Mouse (Mus musculus): Measurements from ENCODE around the gene Tmem72. TPM values are rescaled to one million over a fixed set of nuclear protein-coding genes. Genes with fewer than 3 reads are reported as not detected.

Tmem72 gene
- polyA plus RNA-seq, 1 experiment, result not detected

GRCm38 (mm10) chr6:116651437-116652118 lies 65.1 kb downstream of the Tmem72 start:
- H3K4me3 ChIP-seq (ENCODE audit: low read depth, low read length), result peak overlapping the region; percentile 43
- peaks cover 2% of the 10 kb centered on the region; the same call in 1 of the 2 replicates for H3K4me1 ChIP-seq (ENCODE audit: control insufficient read depth, insufficient read depth, insufficient read length, low read length)
- 79% methylated on average over 20 of the region's 20 CpGs for WGBS

GRCm38 (mm10) chr6:116650406-116650805 lies 66.3 kb downstream of the Tmem72 start, which contains the start of gene Depp1:
Gene Depp1, plus strand, starts transcription at chr6:116650609.
- H3K4me3 ChIP-seq (ENCODE audit: low read depth, low read length), result peak within 1 kb of the TSS; percentile 43
- peaks cover 2% of the 10 kb centered on the region; the same call in 1 of the 2 replicates for H3K4me1 ChIP-seq (ENCODE audit: control insufficient read depth, insufficient read depth, insufficient read length, low read length)
- WGBS, result 7% methylated on average over 6 of the region's 6 CpGs
- H3K27me3 ChIP-seq (ENCODE audit: control insufficient read depth, insufficient read depth, low read length), result no peaks in the 10 kb centered on the region
- peak within 1 kb of the TSS; percentile 13; the same call in 1 of the 2 replicates for H3K27ac ChIP-seq (ENCODE audit: insufficient read depth, low read depth, low read length)
- H3K36me3 ChIP-seq (ENCODE audit: control insufficient read depth, insufficient read depth, low read length), result peaks cover 5% of the 10 kb centered on the region
- TF ChIP-seq CTCF (IDR thresholded peaks at IDR 0.05; ENCODE audit: extremely low read depth, insufficient read length, insufficient replicate concordance, low read depth, low read length) (no peak), POLR2A (IDR thresholded peaks at IDR 0.05; ENCODE audit: low read depth, low read length) (no peak; the same call in 1 of the 2 replicates)

More at GRCm38 (mm10) chr6:116651437-116652118, 65.1 kb downstream of the Tmem72 start:
- Histone ChIP-seq H3K27me3 (ENCODE audit: control insufficient read depth, insufficient read depth, low read length) (no peaks in the 10 kb centered on the region), H3K36me3 (ENCODE audit: control insufficient read depth, insufficient read depth, low read length) (no peaks in the 10 kb centered on the region; the same call in 1 of the 2 replicates), H3K27ac (ENCODE audit: insufficient read depth, low read depth, low read length) (no peak overlapping the region)
- TF ChIP-seq CTCF (IDR thresholded peaks at IDR 0.05; ENCODE audit: extremely low read depth, insufficient read length, insufficient replicate concordance, low read depth, low read length) (no peak), POLR2A (IDR thresholded peaks at IDR 0.05; ENCODE audit: low read depth, low read length) (no peak)

- 74% methylated on average over 7 of the region's 7 CpGs for WGBS
- Histone ChIP-seq H3K27ac (ENCODE audit: insufficient read depth, low read depth, low read length) (no peak overlapping the region), H3K27me3 (ENCODE audit: control insufficient read depth, insufficient read depth, low read length) (no peaks in the 10 kb centered on the region), H3K4me1 (ENCODE audit: control insufficient read depth, insufficient read depth, insufficient read length, low read length) (peaks cover 2% of the 10 kb centered on the region; the same call in 1 of the 2 replicates), H3K4me3 (ENCODE audit: low read depth, low read length) (no peak overlapping the region), H3K36me3 (ENCODE audit: control insufficient read depth, insufficient read depth, low read length) (peaks cover 7% of the 10 kb centered on the region)
- TF ChIP-seq CTCF (IDR thresholded peaks at IDR 0.05; ENCODE audit: extremely low read depth, insufficient read length, insufficient replicate concordance, low read depth, low read length) (no peak), POLR2A (IDR thresholded peaks at IDR 0.05; ENCODE audit: low read depth, low read length) (no peak)
Measured at GRCm38 (mm10) chr6:116649811-116650210, 66.9 kb downstream of the Tmem72 start.

- no peak for TF ChIP-seq CTCF (IDR thresholded peaks at IDR 0.05; ENCODE audit: extremely low read depth, insufficient read length, insufficient replicate concordance, low read depth, low read length)
- TF ChIP-seq POLR2A (IDR thresholded peaks at IDR 0.05; ENCODE audit: low read depth, low read length), result no peak
- 89% methylated on average over 12 of the region's 12 CpGs for WGBS
Measured at GRCm38 (mm10) chr6:116647763-116648162, 69.0 kb downstream of the Tmem72 start.

GRCm38 (mm10) chr6:116644335-116644734 lies 72.4 kb downstream of the Tmem72 start:
- TF ChIP-seq POLR2A (IDR thresholded peaks at IDR 0.05; ENCODE audit: low read depth, low read length) (no peak), CTCF (IDR thresholded peaks at IDR 0.05; ENCODE audit: extremely low read depth, insufficient read length, insufficient replicate concordance, low read depth, low read length) (no peak)
- WGBS, result 39% methylated on average over 3 of the region's 3 CpGs
- no peaks in the 10 kb centered on the region for H3K27me3 ChIP-seq (ENCODE audit: control insufficient read depth, insufficient read depth, low read length)
- H3K36me3 ChIP-seq (ENCODE audit: control insufficient read depth, insufficient read depth, low read length), result peaks cover 14% of the 10 kb centered on the region
- no peaks in the 10 kb centered on the region for H3K4me1 ChIP-seq (ENCODE audit: control insufficient read depth, insufficient read depth, insufficient read length, low read length)
- no peak overlapping the region for H3K4me3 ChIP-seq (ENCODE audit: low read depth, low read length)
- peak overlapping the region; percentile 26; the same call in 1 of the 2 replicates for H3K27ac ChIP-seq (ENCODE audit: insufficient read depth, low read depth, low read length)

More at GRCm38 (mm10) chr6:116647763-116648162, 69.0 kb downstream of the Tmem72 start:
- H3K4me3 ChIP-seq (ENCODE audit: low read depth, low read length), result no peak overlapping the region
- H3K36me3 ChIP-seq (ENCODE audit: control insufficient read depth, insufficient read depth, low read length), result peaks cover 11% of the 10 kb centered on the region
- H3K4me1 ChIP-seq (ENCODE audit: control insufficient read depth, insufficient read depth, insufficient read length, low read length), result no peaks in the 10 kb centered on the region
- H3K27me3 ChIP-seq (ENCODE audit: control insufficient read depth, insufficient read depth, low read length), result no peaks in the 10 kb centered on the region
- H3K27ac ChIP-seq (ENCODE audit: insufficient read depth, low read depth, low read length), result no peak overlapping the region

- Histone ChIP-seq H3K4me3 (ENCODE audit: low read depth, low read length) (no peak overlapping the region), H3K36me3 (ENCODE audit: control insufficient read depth, insufficient read depth, low read length) (peaks cover 15% of the 10 kb centered on the region), H3K4me1 (ENCODE audit: control insufficient read depth, insufficient read depth, insufficient read length, low read length) (no peaks in the 10 kb centered on the region), H3K27ac (ENCODE audit: insufficient read depth, low read depth, low read length) (no peak overlapping the region), H3K27me3 (ENCODE audit: control insufficient read depth, insufficient read depth, low read length) (no peaks in the 10 kb centered on the region)
- 62% methylated on average over 4 of the region's 4 CpGs for WGBS
- no peak for TF ChIP-seq POLR2A (IDR thresholded peaks at IDR 0.05; ENCODE audit: low read depth, low read length)
- TF ChIP-seq CTCF (IDR thresholded peaks at IDR 0.05; ENCODE audit: extremely low read depth, insufficient read length, insufficient replicate concordance, low read depth, low read length), result no peak
Measured at GRCm38 (mm10) chr6:116643881-116644280, 72.8 kb downstream of the Tmem72 start.

GRCm38 (mm10) chr6:116642942-116643341 lies 73.8 kb downstream of the Tmem72 start:
- Histone ChIP-seq H3K4me1 (ENCODE audit: control insufficient read depth, insufficient read depth, insufficient read length, low read length) (no peaks in the 10 kb centered on the region), H3K36me3 (ENCODE audit: control insufficient read depth, insufficient read depth, low read length) (peaks cover 17% of the 10 kb centered on the region), H3K4me3 (ENCODE audit: low read depth, low read length) (no peak overlapping the region), H3K27me3 (ENCODE audit: control insufficient read depth, insufficient read depth, low read length) (no peaks in the 10 kb centered on the region), H3K27ac (ENCODE audit: insufficient read depth, low read depth, low read length) (no peak overlapping the region)
- WGBS, result 89% methylated on average over 11 of the region's 11 CpGs
- TF ChIP-seq CTCF (IDR thresholded peaks at IDR 0.05; ENCODE audit: extremely low read depth, insufficient read length, insufficient replicate concordance, low read depth, low read length), result no peak
- no peak for TF ChIP-seq POLR2A (IDR thresholded peaks at IDR 0.05; ENCODE audit: low read depth, low read length)

Data from small intestine, adult 2 months (tissue).